Comparison of ENCODE assay signal across 8 mouse cellular contexts in genomic region chr2:84810886-84811577, GRCm38 (mm10). TPM values are rescaled to one million over a fixed set of nuclear protein-coding genes. Genes with fewer than 3 reads are reported as not detected.
DNase-seq lines count a peak whose midpoint lies in the region; ATAC-seq and TF ChIP-seq lines count a peak whose summit lies in the region.

No protein-coding gene starts in this region.

- no peaks in the 10 kb centered on the region for H3K9me3 ChIP-seq in embryonic facial prominence, embryonic 14.5 days (ENCODE audit: control insufficient read depth, low read length)
- H3K9me3 ChIP-seq in limb, embryonic 11.5 days (ENCODE audit: control insufficient read depth, low read length), result no peaks in the 10 kb centered on the region
- H3K9me3 ChIP-seq in midbrain, embryonic 13.5 days, result no peaks in the 10 kb centered on the region

- peak; percentile 83 to 87 for DNase-seq in adrenal gland, postnatal 36 days
- DNase-seq in embryonic facial prominence, embryonic 14.5 days (ENCODE audit: low spot score), result peak; percentile 92
- DNase-seq in heart, adult 8-10 months (ENCODE audit: low spot score), result peak; percentile 85
- DNase-seq in kidney, adult 8-10 months, result peak; percentile 83 to 90
- peak; percentile 92 for DNase-seq in limb, embryonic 11.5 days (ENCODE audit: low spot score)
- DNase-seq in adipocyte (ENCODE audit: low spot score), result no peak

- WGBS in embryonic facial prominence, embryonic 14.5 days, result 29% methylated on average over 26 of the region's 26 CpGs
- WGBS in limb, embryonic 11.5 days, result 41% methylated on average over 26 of the region's 26 CpGs
- WGBS in midbrain, embryonic 13.5 days, result 44% methylated on average over 26 of the region's 26 CpGs
- WGBS in small intestine, adult 2 months, result 16% methylated on average over 26 of the region's 26 CpGs

- no peaks in the 10 kb centered on the region for H3K36me3 ChIP-seq in embryonic facial prominence, embryonic 14.5 days (ENCODE audit: control insufficient read depth, insufficient read depth, low read length)
- no peaks in the 10 kb centered on the region for H3K36me3 ChIP-seq in limb, embryonic 11.5 days (ENCODE audit: control insufficient read depth, insufficient read depth, low read length)
- no peaks in the 10 kb centered on the region for H3K36me3 ChIP-seq in midbrain, embryonic 13.5 days
- peaks cover 16% of the 10 kb centered on the region for H3K36me3 ChIP-seq in small intestine, adult 2 months (ENCODE audit: control insufficient read depth, insufficient read depth, low read length)

- peak; percentile 87 for ATAC-seq in embryonic facial prominence, embryonic 14.5 days (ENCODE audit: low read depth)
- peak; percentile 40; the same call in 1 of the 2 replicates for ATAC-seq in limb, embryonic 11.5 days (ENCODE audit: insufficient number of reproducible peaks, low FRiP score, low TSS enrichment, low read depth)
- peak; percentile 61 for ATAC-seq in midbrain, embryonic 13.5 days

- peak; percentile 88; the same call in 1 of the 2 replicates for TF ChIP-seq CTCF in small intestine, adult 2 months (IDR thresholded peaks at IDR 0.05; ENCODE audit: extremely low read depth, insufficient read length, insufficient replicate concordance, low read depth, low read length)

- H3K4me3 ChIP-seq in embryonic facial prominence, embryonic 14.5 days (ENCODE audit: low read depth, low read length), result peak overlapping the region; percentile 31
- no peak overlapping the region for H3K4me3 ChIP-seq in limb, embryonic 11.5 days (ENCODE audit: low read depth, low read length)
- H3K4me3 ChIP-seq in midbrain, embryonic 13.5 days (replicated peaks), result peak overlapping the region; percentile 2; the same call in 1 of the 2 replicates
- H3K4me3 ChIP-seq in small intestine, adult 2 months (ENCODE audit: low read depth, low read length), result peak overlapping the region; percentile 61

- H3K27me3 ChIP-seq in embryonic facial prominence, embryonic 14.5 days (replicated peaks; ENCODE audit: control insufficient read depth, insufficient read depth, low read length), result no peaks in the 10 kb centered on the region
- no peaks in the 10 kb centered on the region for H3K27me3 ChIP-seq in limb, embryonic 11.5 days (ENCODE audit: control insufficient read depth, insufficient read depth, low read length)
- H3K27me3 ChIP-seq in midbrain, embryonic 13.5 days, result no peaks in the 10 kb centered on the region
- no peaks in the 10 kb centered on the region for H3K27me3 ChIP-seq in small intestine, adult 2 months (ENCODE audit: control insufficient read depth, insufficient read depth, low read length)

- H3K27ac ChIP-seq in embryonic facial prominence, embryonic 14.5 days (replicated peaks; ENCODE audit: low read depth, low read length), result peak overlapping the region; percentile 28; the same call in 1 of the 2 replicates
- H3K27ac ChIP-seq in limb, embryonic 11.5 days (replicated peaks; ENCODE audit: low read depth, low read length), result no peak overlapping the region; the same call in 1 of the 2 replicates
- no peak overlapping the region for H3K27ac ChIP-seq in midbrain, embryonic 13.5 days
- H3K27ac ChIP-seq in small intestine, adult 2 months (ENCODE audit: insufficient read depth, low read depth, low read length), result peak overlapping the region; percentile 83

- H3K9ac ChIP-seq in embryonic facial prominence, embryonic 14.5 days (ENCODE audit: low read depth, low read length), result peak overlapping the region; percentile 48
- no peak overlapping the region for H3K9ac ChIP-seq in limb, embryonic 11.5 days (ENCODE audit: low read length)
- H3K9ac ChIP-seq in midbrain, embryonic 13.5 days (replicated peaks), result no peak overlapping the region; the same call in 1 of the 2 replicates

- peak overlapping the region; percentile 56 for H3K4me2 ChIP-seq in embryonic facial prominence, embryonic 14.5 days (ENCODE audit: low read depth, low read length)
- peak overlapping the region; percentile 32; the same call in 1 of the 2 replicates for H3K4me2 ChIP-seq in limb, embryonic 11.5 days (ENCODE audit: low read depth, severe bottlenecking)
- H3K4me2 ChIP-seq in midbrain, embryonic 13.5 days (replicated peaks), result peak overlapping the region; percentile 43

- H3K4me1 ChIP-seq in embryonic facial prominence, embryonic 14.5 days (ENCODE audit: control insufficient read depth, insufficient read depth, low read length), result peaks cover 5% of the 10 kb centered on the region; the same call in 1 of the 2 replicates
- 0 out of 2 replicates have a peak, but pooled peaks cover 3% of the 10 kb centered on the region for H3K4me1 ChIP-seq in limb, embryonic 11.5 days (ENCODE audit: control insufficient read depth, insufficient read depth, low read length)
- H3K4me1 ChIP-seq in midbrain, embryonic 13.5 days (replicated peaks), result 0 out of 2 replicates have a peak, but pooled peaks cover 4% of the 10 kb centered on the region
- peaks cover 13% of the 10 kb centered on the region for H3K4me1 ChIP-seq in small intestine, adult 2 months (ENCODE audit: control insufficient read depth, insufficient read depth, insufficient read length, low read length)

- no peak; the same call in 1 of the 2 replicates for TF ChIP-seq POLR2A in small intestine, adult 2 months (IDR thresholded peaks at IDR 0.05; ENCODE audit: low read depth, low read length)

RNA-seq across cellular contexts. Expression of gene Smtnl1, which starts 11.4 kb away (rescaled TPM):
- total RNA-seq in adrenal gland, postnatal 36 days (2021), result not detected
- polyA plus RNA-seq in embryonic facial prominence, embryonic 14.5 days (2014; fragmentation: Nextera tagmentation; extraction: Ambion mirVana), result 0.48 and 1.6 TPM in 2 replicates
- under 1 TPM in 2 of 4 experiments, not detected in 2; 0.14 to 0.16 TPM for total RNA-seq in heart, adult 8-10 months (2022)
- polyA plus RNA-seq in limb, embryonic 11.5 days (2014; fragmentation: Nextera tagmentation; extraction: Ambion mirVana), result 0.10 and 0.32 TPM in 2 replicates
- polyA plus RNA-seq in midbrain, embryonic 13.5 days (2015; fragmentation: Nextera tagmentation; extraction: Ambion mirVana), result not detected in 2 replicates
- polyA plus RNA-seq in small intestine, adult 2 months (2012; rRNA removed), result 0.06 TPM in 1 of 2 replicates, not detected in the other

RNA-seq across cellular contexts. Expression of gene Ube2l6, which starts 12.4 kb away (rescaled TPM):
- total RNA-seq in adrenal gland, postnatal 36 days (2021), result 10 to 100 TPM; 17.1 to 23.1 TPM
- 44.5 and 48.2 TPM in 2 replicates for polyA plus RNA-seq in embryonic facial prominence, embryonic 14.5 days (2014; fragmentation: Nextera tagmentation; extraction: Ambion mirVana)
- 10 to 100 TPM; 11.8 to 37.6 (median 13.6) TPM for total RNA-seq in heart, adult 8-10 months (2022)
- 21.9 and 23.3 TPM in 2 replicates for polyA plus RNA-seq in limb, embryonic 11.5 days (2014; fragmentation: Nextera tagmentation; extraction: Ambion mirVana)
- 15.6 and 16.6 TPM in 2 replicates for polyA plus RNA-seq in midbrain, embryonic 13.5 days (2015; fragmentation: Nextera tagmentation; extraction: Ambion mirVana)
- polyA plus RNA-seq in small intestine, adult 2 months (2012; rRNA removed), result 28.6 and 85.7 TPM in 2 replicates

RNA-seq across cellular contexts. Expression of gene Timm10, which starts 15.8 kb away (rescaled TPM):
- total RNA-seq in adrenal gland, postnatal 36 days (2021), result 10 to 100 TPM; 46.2 to 51.4 TPM
- polyA plus RNA-seq in embryonic facial prominence, embryonic 14.5 days (2014; fragmentation: Nextera tagmentation; extraction: Ambion mirVana), result 55.5 and 55.7 TPM in 2 replicates
- 100 to 1,000 TPM; 119 to 134 (median 122) TPM for total RNA-seq in heart, adult 8-10 months (2022)
- polyA plus RNA-seq in limb, embryonic 11.5 days (2014; fragmentation: Nextera tagmentation; extraction: Ambion mirVana), result 46.9 and 53.6 TPM in 2 replicates
- polyA plus RNA-seq in midbrain, embryonic 13.5 days (2015; fragmentation: Nextera tagmentation; extraction: Ambion mirVana), result 53.6 and 54.5 TPM in 2 replicates
- polyA plus RNA-seq in small intestine, adult 2 months (2012; rRNA removed), result 28.6 and 32.0 TPM in 2 replicates

RNA-seq across cellular contexts. Expression of gene Slc43a1, which starts 27.6 kb away (rescaled TPM):
- 1 to 10 TPM; 6.6 to 7.5 TPM for total RNA-seq in adrenal gland, postnatal 36 days (2021)
- 14.3 and 17.0 TPM in 2 replicates for polyA plus RNA-seq in embryonic facial prominence, embryonic 14.5 days (2014; fragmentation: Nextera tagmentation; extraction: Ambion mirVana)
- total RNA-seq in heart, adult 8-10 months (2022), result 1 to 10 TPM; 1.6 to 2.8 (median 2.2) TPM
- polyA plus RNA-seq in limb, embryonic 11.5 days (2014; fragmentation: Nextera tagmentation; extraction: Ambion mirVana), result 36.0 and 37.8 TPM in 2 replicates
- 2.6 and 3.3 TPM in 2 replicates for polyA plus RNA-seq in midbrain, embryonic 13.5 days (2015; fragmentation: Nextera tagmentation; extraction: Ambion mirVana)
- 1.8 and 4.4 TPM in 2 replicates for polyA plus RNA-seq in small intestine, adult 2 months (2012; rRNA removed)

RNA-seq across cellular contexts. Expression of gene Serping1, which starts 35.8 kb away (rescaled TPM):
- total RNA-seq in adrenal gland, postnatal 36 days (2021), result 10 to 100 TPM; 63.0 to 84.6 TPM
- 63.0 and 64.7 TPM in 2 replicates for polyA plus RNA-seq in embryonic facial prominence, embryonic 14.5 days (2014; fragmentation: Nextera tagmentation; extraction: Ambion mirVana)
- 10 to 100 TPM; 58.4 to 76.5 (median 69.2) TPM for total RNA-seq in heart, adult 8-10 months (2022)
- polyA plus RNA-seq in limb, embryonic 11.5 days (2014; fragmentation: Nextera tagmentation; extraction: Ambion mirVana), result 12.4 and 13.3 TPM in 2 replicates
- polyA plus RNA-seq in midbrain, embryonic 13.5 days (2015; fragmentation: Nextera tagmentation; extraction: Ambion mirVana), result 32.6 and 33.1 TPM in 2 replicates
- polyA plus RNA-seq in small intestine, adult 2 months (2012; rRNA removed), result 66.5 and 97.6 TPM in 2 replicates

Comparison
In these comparisons a context has a peak if more than half of its experiments do, and no peak if none do; other contexts are left out.
1. H3K27ac ChIP-seq: peak in embryonic facial prominence, embryonic 14.5 days (single experiment) and small intestine, adult 2 months (single experiment); none in limb, embryonic 11.5 days (single experiment) and midbrain, embryonic 13.5 days (single experiment).
2. Peak in every context shown above with its lines, with median percentiles within 50 percentile points of each other: ATAC-seq and H3K4me2 ChIP-seq.